Mouse (Mus musculus) pancreas, adult 10 weeks (tissue): ENCODE data around the gene Cth. TPM values are rescaled to one million over a fixed set of nuclear protein-coding genes. Genes with fewer than 3 reads are reported as not detected.

Experiments used
- polyA plus RNA-seq: library from polyadenylated mRNA; stranded (reverse); fragments of 350-450 nt; fragmentation: Illumina TruSeq; extraction: RNeasy Lipid Tissue Mini Kit (QIAGEN cat#74804); gene quantifications from one replicate; pipeline ENCODE4 v1.2.3, GENCODE M21; 2015; ENCODE audit warnings: low read depth, low replicate concordance; ENCODE audit not compliant: insufficient read depth

Cth gene
- 12.7 TPM for polyA plus RNA-seq

GRCm38 (mm10) chr3:157924692-157925328 is at the start of gene Cth:
TSS of gene Cth (minus strand) at chr3:157925077.

GRCm38 (mm10) chr3:157946843-157947358 is 22.0 kb upstream of the Cth start, which contains the start of gene Ankrd13c:
TSS of gene Ankrd13c (plus strand) at chr3:157947239.

Other genes with a start within 250 kb of the Cth start
- 6.8 TPM for gene Ankrd13c, start 22.2 kb upstream of the Cth start, polyA plus RNA-seq
- gene Srsf11, start 111.6 kb upstream of the Cth start, polyA plus RNA-seq: 79.2 TPM
- gene Lrrc40, start 111.6 kb upstream of the Cth start, polyA plus RNA-seq: 1.7 TPM